Mouse (Mus musculus) E14TG2a.4 (cell line): ENCODE measurements around the gene Olfr223.

Experiments used
- CTCF ChIP-seq: conservative IDR thresholded peaks from 2 replicates; pipeline ENCODE4 v1.5.1; 2014; ENCODE audit warnings: low read length
- NANOG ChIP-seq: IDR thresholded peaks from 2 replicates; pipeline ENCODE4 v1.6.1; 2014; ENCODE audit warnings: borderline replicate concordance, low read length, mixed read lengths
- POU5F1 ChIP-seq: IDR thresholded peaks from 2 replicates; pipeline ENCODE4 v1.6.1; 2014; ENCODE audit warnings: low read length, borderline replicate concordance

DNA sequence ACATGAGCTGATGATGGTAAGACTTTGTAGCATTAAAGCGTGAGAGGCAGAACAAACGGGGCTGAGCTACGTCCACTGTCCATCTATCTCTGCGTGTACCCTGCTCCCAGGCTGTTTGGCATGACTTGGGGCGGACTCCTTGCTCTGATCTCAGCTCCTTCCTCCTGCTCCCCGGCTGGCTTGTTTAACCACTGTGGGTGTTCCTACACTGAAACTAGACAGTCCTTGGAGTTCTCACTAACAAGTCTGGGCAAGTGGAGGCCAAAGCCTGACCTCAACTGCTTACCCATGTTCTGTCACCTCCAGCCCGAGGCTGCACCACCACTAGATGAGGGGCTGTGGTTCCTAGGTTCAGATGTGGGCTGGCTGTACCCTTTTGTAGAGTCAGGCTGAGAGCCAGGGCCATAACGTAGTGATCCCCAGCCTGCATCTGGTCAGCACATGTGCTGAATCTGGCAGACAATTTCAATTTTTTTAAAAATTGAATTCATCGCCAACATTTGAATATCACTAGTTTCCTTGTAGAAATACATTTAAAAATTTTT is 42.2 kb upstream of the Olfr223 start:
- TF ChIP-seq CTCF (no peak), POU5F1 (no peak), NANOG (no peak)
